Mouse (Mus musculus): ENCODE data around the gene Mfsd12. TPM values are rescaled to one million over a fixed set of nuclear protein-coding genes. Genes with fewer than 3 reads are reported as not detected.

Mfsd12 gene
- total and polyA plus RNA-seq, 3 experiments, result 5.2 to 9.5 (median 7.4) TPM

- H3K27me3 ChIP-seq (replicated peaks), result no peaks in the 10 kb centered on the region
- in situ Hi-C loops (cut with MboI; ENCODE audit: low pct_ligation_motif_present, low pct_unique_long_range_greater_than_20kb, low sequenced_read_pairs) (no loop called here), dilution Hi-C loops (cut with MboI; ENCODE audit: extremely low pct_ligation_motif_present, extremely low pct_unique_long_range_greater_than_20kb, low sequenced_read_pairs) (no loop called here)
- TF ChIP-seq SIN3A (IDR thresholded peaks at IDR 0.05; ENCODE audit: low read length) (no peak), TBP (conservative IDR thresholded peaks at IDR 0.05; ENCODE audit: low read depth, low read length) (no peak), MAZ (IDR thresholded peaks at IDR 0.05; ENCODE audit: low read depth, low read length) (no peak), POLR2AphosphoS2 (IDR thresholded peaks at IDR 0.05; ENCODE audit: low read depth, low read length) (no peak), IRF4 (IDR thresholded peaks at IDR 0.05; ENCODE audit: low read depth, low read length) (no peak), SMC3 (IDR thresholded peaks at IDR 0.05; ENCODE audit: low read depth, low read length) (no peak), BHLHE40 (IDR thresholded peaks at IDR 0.05; ENCODE audit: low read depth, low read length) (no peak)
- no peak for DNase-seq (ENCODE audit: extremely low read depth)
- H3K79me2 ChIP-seq (replicated peaks; ENCODE audit: control insufficient read depth, extremely low read depth, insufficient read depth, poor library complexity, severe bottlenecking), result no peaks in the 10 kb centered on the region
- H3K36me3 ChIP-seq (replicated peaks in 1 of 2; ENCODE audit: control insufficient read depth in 1 of 2, insufficient read depth in 1 of 2, low read length in 1 of 2), result peaks cover 63 to 72% of the 10 kb centered on the region in 2 experiments
- no peak overlapping the region for H3K9ac ChIP-seq (ENCODE audit: insufficient read depth, low read depth)
- no peak overlapping the region for H3K4me2 ChIP-seq (ENCODE audit: insufficient read depth, low read depth, poor library complexity, severe bottlenecking)
- H3K9me3 ChIP-seq (replicated peaks; ENCODE audit: low read length), result no peaks in the 10 kb centered on the region
- H3K27ac ChIP-seq (ENCODE audit: insufficient read depth, low read depth), result no peak overlapping the region
- H3K4me1 ChIP-seq (ENCODE audit: control insufficient read depth in 1 of 2, insufficient read depth in 2 of 2), result peaks cover 4 to 13% of the 10 kb centered on the region in 2 experiments; a peak in 3 of 4 replicates
- H3K4me3 ChIP-seq (replicated peaks in 1 of 3; ENCODE audit: low read depth in 2 of 3, low read length in 2 of 3, poor library complexity in 1 of 3), result no peak overlapping the region
These were observed 43.9 kb downstream of the Mfsd12 start for GRCm38 (mm10) chr10:81401205-81401520.

GRCm38 (mm10) chr10:81401521-81402226 is 44.4 kb downstream of the Mfsd12 start:
- Histone ChIP-seq H3K27ac (ENCODE audit: insufficient read depth, low read depth) (no peak overlapping the region), H3K9me3 (replicated peaks; ENCODE audit: low read length) (no peaks in the 10 kb centered on the region), H3K9ac (ENCODE audit: insufficient read depth, low read depth) (no peak overlapping the region), H3K27me3 (replicated peaks) (no peaks in the 10 kb centered on the region), H3K4me3 (replicated peaks in 1 of 3; ENCODE audit: low read depth in 2 of 3, low read length in 2 of 3, poor library complexity in 1 of 3) (no peak overlapping the region), H3K36me3 (replicated peaks in 1 of 2; ENCODE audit: control insufficient read depth in 1 of 2, insufficient read depth in 1 of 2, low read length in 1 of 2) (peaks cover 67 to 76% of the 10 kb centered on the region in 2 experiments), H3K4me2 (ENCODE audit: insufficient read depth, low read depth, poor library complexity, severe bottlenecking) (no peak overlapping the region), H3K79me2 (replicated peaks; ENCODE audit: control insufficient read depth, extremely low read depth, insufficient read depth, poor library complexity, severe bottlenecking) (no peaks in the 10 kb centered on the region), H3K4me1 (ENCODE audit: control insufficient read depth in 1 of 2, insufficient read depth in 2 of 2) (peaks cover 9 to 19% of the 10 kb centered on the region in 2 experiments)
- TF ChIP-seq CTCF (conservative IDR thresholded peaks at IDR 0.05 in 1 of 2, IDR thresholded peaks at IDR 0.05 in 1 of 2; ENCODE audit: low read depth in 2 of 2, low read length in 2 of 2) (no peak), ELF1 (IDR thresholded peaks at IDR 0.05; ENCODE audit: low read depth, low read length) (no peak), MAFK (IDR thresholded peaks at IDR 0.05; ENCODE audit: insufficient replicate concordance, low read length) (peak; percentile 63; the same call in 1 of the 2 replicates)
- no peak for DNase-seq (ENCODE audit: extremely low read depth)
- in situ Hi-C loops (cut with MboI; ENCODE audit: low pct_ligation_motif_present, low pct_unique_long_range_greater_than_20kb, low sequenced_read_pairs) (no loop called here), dilution Hi-C loops (cut with MboI; ENCODE audit: extremely low pct_ligation_motif_present, extremely low pct_unique_long_range_greater_than_20kb, low sequenced_read_pairs) (no loop called here)

- Histone ChIP-seq H3K4me1 (ENCODE audit: control insufficient read depth in 1 of 2, insufficient read depth in 2 of 2) (peaks cover 10 to 25% of the 10 kb centered on the region in 2 experiments), H3K9me3 (replicated peaks; ENCODE audit: low read length) (no peaks in the 10 kb centered on the region), H3K79me2 (replicated peaks; ENCODE audit: control insufficient read depth, extremely low read depth, insufficient read depth, poor library complexity, severe bottlenecking) (no peaks in the 10 kb centered on the region), H3K9ac (ENCODE audit: insufficient read depth, low read depth) (no peak overlapping the region), H3K4me3 (replicated peaks in 1 of 3; ENCODE audit: low read depth in 2 of 3, low read length in 2 of 3, poor library complexity in 1 of 3) (no peak overlapping the region), H3K27me3 (replicated peaks) (no peaks in the 10 kb centered on the region), H3K27ac (ENCODE audit: insufficient read depth, low read depth) (no peak overlapping the region), H3K4me2 (ENCODE audit: insufficient read depth, low read depth, poor library complexity, severe bottlenecking) (no peak overlapping the region), H3K36me3 (replicated peaks in 1 of 2; ENCODE audit: control insufficient read depth in 1 of 2, insufficient read depth in 1 of 2, low read length in 1 of 2) (peaks cover 68 to 75% of the 10 kb centered on the region in 2 experiments)
- TF ChIP-seq IRF4 (IDR thresholded peaks at IDR 0.05; ENCODE audit: low read depth, low read length) (no peak), USF1 (IDR thresholded peaks at IDR 0.05; ENCODE audit: low read depth, low read length) (no peak), ELF1 (IDR thresholded peaks at IDR 0.05; ENCODE audit: low read depth, low read length) (no peak), CHD1 (IDR thresholded peaks at IDR 0.05; ENCODE audit: low read depth, low read length) (no peak), JUND (conservative IDR thresholded peaks at IDR 0.05; ENCODE audit: low read depth, low read length) (no peak), MYC (IDR thresholded peaks at IDR 0.05; ENCODE audit: low read depth, low read length) (no peak), CHD2 (IDR thresholded peaks at IDR 0.05; ENCODE audit: low read length) (no peak), ZMIZ1 (IDR thresholded peaks at IDR 0.05; ENCODE audit: low read depth, low read length) (no peak), KAT2A (IDR thresholded peaks at IDR 0.05; ENCODE audit: insufficient replicate concordance, low read length) (no peak), ETS1 (conservative IDR thresholded peaks at IDR 0.05; ENCODE audit: low read depth, low read length) (no peak), EP300 (IDR thresholded peaks at IDR 0.05; ENCODE audit: low read length) (no peak), UBTF (IDR thresholded peaks at IDR 0.05; ENCODE audit: low read depth, low read length) (no peak), ZNF384 (IDR thresholded peaks at IDR 0.05; ENCODE audit: low read depth, low read length) (no peak), MAX (IDR thresholded peaks at IDR 0.05; ENCODE audit: low read length) (no peak), HCFC1 (IDR thresholded peaks at IDR 0.05; ENCODE audit: low read depth, low read length) (no peak), USF2 (conservative IDR thresholded peaks at IDR 0.05; ENCODE audit: low read depth, low read length) (no peak)
- in situ Hi-C loops (cut with MboI; ENCODE audit: low pct_ligation_motif_present, low pct_unique_long_range_greater_than_20kb, low sequenced_read_pairs) (no loop called here), dilution Hi-C loops (cut with MboI; ENCODE audit: extremely low pct_ligation_motif_present, extremely low pct_unique_long_range_greater_than_20kb, low sequenced_read_pairs) (no loop called here)
- DNase-seq (ENCODE audit: extremely low read depth), result no peak
These were observed 45.0 kb downstream of the Mfsd12 start for GRCm38 (mm10) chr10:81402227-81402765.
